Mouse (Mus musculus) liver (tissue): Measurements from ENCODE around the gene Serpina3k.
"Not testable (repeated sequence)": the region's sequence is repeated elsewhere in the genome, so short reads cannot be mapped to it uniquely, and the experiment has no call there.

Experiments
- DNase-seq: peaks from one replicate; pipeline ENCODE4 v3.0.0-alpha.2; 2020; ENCODE audit warnings: mixed read lengths

Serpina3k gene

DNA sequence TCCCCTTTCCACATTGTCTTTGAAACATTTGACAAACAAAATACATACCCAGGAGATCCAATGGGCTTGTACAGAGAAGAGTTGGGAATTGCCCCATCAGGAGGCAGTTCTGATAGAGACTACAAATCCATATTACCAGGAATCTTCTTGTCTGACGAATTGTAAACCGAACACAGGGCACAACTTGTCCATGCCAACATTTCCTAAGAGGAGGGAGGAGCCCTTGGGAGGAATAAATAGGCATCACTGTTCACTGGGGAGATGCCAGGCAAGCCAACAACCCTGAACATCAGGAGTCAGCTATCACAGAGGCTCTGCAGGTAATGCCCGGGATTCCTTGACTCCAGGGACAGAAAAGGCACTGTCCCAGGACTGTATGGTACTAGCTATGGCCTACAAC lies at the start of gene Serpina3k, which contains the start of gene Serpina3m:
TSS of gene Serpina3k (plus strand) at position 261 of the 400 bp plus-strand sequence.
TSS of gene Serpina3m (plus strand) at position 261 of the 400 bp plus-strand sequence.
- not testable (repeated sequence) for DNase-seq

DNA sequence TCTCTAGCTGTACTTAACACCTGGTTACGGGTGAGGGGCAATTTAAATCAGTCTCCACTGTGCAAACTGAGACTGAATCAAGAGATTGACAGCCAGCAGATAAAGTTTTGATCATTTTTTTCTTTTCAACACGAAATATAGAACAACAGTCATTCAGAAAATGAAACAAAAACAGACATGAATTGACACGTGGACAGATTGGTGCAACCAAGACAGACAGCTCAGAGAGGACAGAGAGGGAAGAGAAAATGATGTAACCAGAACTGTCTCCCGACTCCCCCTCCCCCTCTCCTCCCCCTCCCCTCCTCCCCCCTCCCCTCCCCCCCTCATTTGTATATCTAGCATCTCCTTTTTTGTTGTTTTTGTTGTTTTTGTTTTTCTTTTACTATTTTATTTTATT lies 48.4 kb upstream of the Serpina3k start:
- DNase-seq, result no peak

DNA sequence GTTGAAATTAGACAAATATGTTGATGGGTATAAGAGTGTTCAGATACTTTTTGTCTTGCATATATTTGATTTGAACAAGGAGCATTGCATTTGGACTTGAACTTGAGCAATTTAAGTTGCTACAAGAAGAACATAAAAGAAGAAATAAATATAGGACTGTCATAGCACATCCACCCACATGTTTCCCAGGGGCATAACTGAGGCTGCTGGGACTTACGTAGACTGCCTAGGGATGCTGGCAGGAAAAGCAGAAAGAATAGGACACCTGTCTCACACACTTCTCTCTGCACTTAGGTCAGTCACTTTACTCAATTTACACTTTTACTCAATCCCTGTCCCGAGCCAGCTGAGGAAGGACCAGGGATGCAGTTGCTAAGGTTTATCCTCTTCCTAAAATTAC lies 44.3 kb upstream of the Serpina3k start:
- DNase-seq, result no peak

DNA sequence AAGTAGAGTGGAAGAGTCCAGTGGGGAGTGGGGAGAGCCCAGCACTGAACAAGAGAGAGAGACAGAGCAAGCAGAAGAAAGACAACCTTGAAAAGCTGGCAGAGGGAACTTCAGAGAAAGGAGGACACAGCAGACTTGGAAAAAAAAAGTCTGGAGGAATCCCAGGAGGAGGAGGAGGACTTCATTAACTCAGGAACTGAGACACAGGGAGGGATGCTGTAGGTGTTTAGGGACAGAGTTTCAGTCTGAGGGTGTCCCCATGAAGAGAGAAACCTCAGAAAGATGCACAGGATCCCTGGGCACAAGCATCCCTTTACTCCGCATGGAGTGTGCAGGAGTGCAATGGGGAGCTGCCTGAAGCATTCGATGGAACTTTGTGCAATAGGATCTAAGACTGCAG lies 40.2 kb upstream of the Serpina3k start:
- no peak for DNase-seq

DNA sequence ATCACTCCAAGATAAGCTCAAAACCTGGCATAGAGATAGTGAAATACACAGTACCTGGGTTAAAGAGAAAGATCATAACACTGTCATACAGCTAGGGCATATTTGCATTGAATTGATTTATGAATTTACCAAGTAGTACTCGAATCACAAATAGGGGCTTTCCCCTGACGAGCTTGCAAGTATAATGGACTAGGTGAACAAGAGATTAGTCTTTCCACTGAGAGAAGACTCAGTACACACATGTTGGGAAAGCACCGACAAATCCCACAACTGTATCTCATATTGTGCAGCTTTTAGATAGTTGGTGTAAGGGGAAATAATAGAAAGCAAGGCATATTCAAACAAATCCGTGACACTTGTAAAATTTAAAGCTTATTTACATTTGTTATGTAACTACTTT lies 32.3 kb upstream of the Serpina3k start:
- no peak for DNase-seq

DNA sequence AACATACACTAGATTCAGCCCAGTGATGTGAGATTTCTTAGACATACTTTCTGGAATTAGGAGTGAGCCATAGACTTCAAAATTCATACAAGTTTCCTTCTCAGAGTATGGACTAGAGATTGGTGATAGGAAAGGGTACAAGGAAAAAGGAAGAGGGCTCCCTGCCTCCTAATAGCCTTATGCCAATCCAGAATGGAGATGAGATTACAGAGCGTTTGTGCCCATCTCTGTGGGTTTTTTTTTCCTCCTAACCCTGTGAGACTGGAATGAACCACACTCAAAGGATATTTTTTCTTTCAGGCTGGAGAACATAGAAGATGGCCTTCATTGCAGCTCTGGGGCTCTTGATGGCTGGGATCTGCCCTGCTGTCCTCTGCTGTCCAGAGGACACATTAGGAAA lies 24.0 kb upstream of the Serpina3k start, which contains the start of gene Serpina3j:
TSS of gene Serpina3j (plus strand) at position 301 of the 400 bp plus-strand sequence.
- DNase-seq, result no peak

DNA sequence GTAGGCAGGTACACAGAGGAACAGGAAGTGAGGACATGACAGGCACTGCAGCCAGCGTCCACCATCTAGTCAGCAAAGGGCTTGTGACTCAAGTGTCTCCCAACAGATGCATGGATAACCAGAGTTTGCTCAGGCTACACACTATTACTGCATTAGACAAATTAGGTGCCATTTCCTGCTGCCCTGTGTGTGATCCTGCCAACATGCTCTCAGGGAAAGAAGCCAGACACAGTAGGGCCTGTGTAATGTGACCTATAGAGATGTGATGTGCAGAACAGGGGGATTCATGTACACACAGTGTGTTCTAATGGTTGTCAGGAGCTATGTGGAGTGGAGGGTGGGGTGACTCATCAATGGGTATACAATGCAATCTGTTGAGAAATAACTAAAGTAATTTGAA lies 15.8 kb upstream of the Serpina3k start:
- DNase-seq, result no peak

DNA sequence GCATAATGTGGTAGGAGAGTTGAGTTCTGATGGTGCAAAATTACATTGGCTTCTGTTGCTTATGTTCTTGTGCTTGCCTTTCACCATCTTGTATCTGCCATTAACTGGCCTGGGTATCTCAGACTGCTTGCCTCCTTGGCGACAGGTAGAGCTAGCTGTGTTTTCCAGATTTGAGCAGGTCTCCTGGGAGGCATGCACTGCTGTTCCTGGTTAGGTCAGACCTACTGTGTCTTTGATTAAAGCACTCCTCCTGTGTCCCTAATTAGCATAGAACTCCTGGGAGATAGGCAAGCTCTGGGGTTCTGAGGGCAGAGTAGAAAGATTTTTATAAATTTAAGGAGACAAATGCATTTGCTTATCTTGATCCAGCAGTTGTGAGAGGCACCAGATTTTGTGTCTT lies 6.6 kb upstream of the Serpina3k start:
- no peak for DNase-seq

DNA sequence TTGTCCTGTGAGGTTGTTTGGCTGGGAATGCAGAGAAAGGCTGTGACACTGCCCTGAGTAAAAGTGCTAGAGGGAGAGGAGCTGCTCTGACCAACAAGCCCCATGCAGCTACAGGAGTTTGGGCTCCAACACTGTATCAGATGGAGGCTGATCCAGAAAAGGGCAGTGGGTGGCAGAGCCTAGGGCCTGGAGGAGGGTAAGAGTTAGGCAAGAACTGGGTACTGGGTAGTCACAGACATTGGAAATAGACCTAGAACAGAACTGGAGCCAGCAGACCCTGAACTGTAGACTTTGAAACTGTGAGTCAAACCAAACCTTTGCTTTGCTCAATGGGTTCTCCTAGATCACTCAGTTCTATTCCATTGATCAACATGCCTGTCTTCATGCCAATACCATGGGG lies 1.4 kb upstream of the Serpina3k start:
- DNase-seq, result not testable (repeated sequence)

DNA sequence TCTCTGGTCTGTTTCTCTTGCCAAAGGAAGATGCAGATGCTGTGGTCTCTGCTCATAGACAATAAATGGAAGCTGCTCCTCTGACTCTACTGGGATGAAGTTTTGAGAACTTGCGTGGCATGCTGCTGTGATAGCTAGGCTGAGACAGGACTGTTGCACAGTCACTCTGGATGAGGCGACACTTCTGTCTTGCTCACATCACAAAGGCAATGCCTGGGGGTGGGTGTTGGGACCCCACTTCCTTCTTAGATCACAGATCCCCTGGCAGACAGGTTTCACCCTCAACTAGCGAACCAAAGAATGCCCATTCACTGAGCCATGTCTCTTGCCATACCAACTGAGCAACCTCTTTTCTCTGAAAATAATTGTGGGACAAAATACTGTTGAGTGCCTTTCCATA lies 419 bp downstream of the Serpina3k start:
- DNase-seq, result no peak

DNA sequence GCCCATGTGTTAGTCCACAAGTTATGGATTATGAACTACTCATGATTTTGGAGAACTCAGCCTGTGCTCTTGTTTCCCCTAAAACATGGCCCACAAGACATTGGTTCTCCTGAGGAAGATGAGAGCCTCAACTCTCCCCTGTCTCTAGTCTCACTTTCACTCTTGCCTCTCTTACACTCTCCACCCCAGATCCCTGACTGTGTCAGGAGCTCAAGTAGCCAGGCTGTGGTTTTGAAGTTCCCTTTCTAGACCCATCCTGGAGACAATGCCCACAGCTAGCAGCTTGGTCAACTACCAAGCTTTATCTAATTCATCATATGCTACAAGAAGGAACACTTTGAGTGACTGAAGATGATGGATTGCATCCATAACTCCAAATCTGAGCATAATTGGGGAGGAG lies 4.2 kb downstream of the Serpina3k start:
- DNase-seq, result not testable (repeated sequence)

DNA sequence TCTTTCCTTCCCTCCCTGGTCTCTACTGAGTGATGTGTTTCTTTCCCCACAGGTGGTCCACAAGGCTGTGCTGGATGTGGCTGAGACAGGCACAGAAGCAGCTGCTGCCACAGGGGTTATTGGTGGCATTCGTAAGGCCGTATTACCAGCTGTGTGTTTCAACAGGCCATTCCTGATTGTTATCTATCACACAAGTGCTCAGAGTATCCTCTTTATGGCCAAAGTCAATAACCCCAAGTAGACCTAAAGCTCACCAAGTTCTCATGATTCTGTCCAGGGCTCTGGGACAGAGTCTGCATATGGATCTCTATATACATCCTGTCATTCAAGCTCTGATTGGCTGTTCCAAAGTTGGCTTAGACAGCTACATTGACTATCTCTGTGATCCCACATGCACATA lies 6.9 kb downstream of the Serpina3k start:
- DNase-seq, result no peak

DNA sequence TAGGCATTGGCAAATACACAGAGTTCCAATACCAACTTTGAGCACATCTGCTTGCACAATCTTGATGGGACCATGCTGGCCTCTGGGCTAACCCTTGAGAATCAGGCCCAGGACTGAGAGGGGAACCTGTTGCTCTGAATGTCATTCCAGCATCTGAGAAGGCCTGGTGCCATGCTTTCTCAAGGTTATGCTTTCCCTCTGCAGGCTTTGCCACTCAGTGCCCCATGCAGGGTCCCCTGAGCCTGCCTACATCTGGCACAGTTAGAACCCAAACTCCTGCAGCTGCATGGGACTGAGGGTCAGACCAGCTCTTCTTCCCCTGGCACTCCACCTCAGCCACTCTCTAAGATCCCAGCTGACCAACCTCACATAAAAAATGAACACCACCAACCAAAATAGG lies 7.4 kb downstream of the Serpina3k start:
- DNase-seq, result no peak

DNA sequence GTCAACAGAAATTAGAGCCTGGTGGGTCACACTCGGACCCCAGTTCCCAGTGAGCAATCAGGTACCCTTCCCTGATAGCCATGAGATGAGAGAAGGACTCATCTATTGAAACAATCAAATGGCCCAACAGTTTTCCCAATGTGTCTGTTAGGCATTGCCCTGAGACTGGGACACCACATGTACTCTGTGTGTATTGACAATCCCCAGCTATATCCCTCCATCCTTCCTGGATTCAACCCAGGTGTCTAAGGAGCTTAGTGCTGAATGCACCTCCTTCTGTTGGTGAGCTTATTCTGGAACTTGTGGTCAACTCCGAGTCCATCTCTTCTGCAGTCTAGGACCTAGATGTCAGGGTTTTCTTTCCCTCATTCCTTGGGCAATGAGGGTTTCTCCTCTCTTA lies 8.8 kb downstream of the Serpina3k start:
- no peak for DNase-seq

DNA sequence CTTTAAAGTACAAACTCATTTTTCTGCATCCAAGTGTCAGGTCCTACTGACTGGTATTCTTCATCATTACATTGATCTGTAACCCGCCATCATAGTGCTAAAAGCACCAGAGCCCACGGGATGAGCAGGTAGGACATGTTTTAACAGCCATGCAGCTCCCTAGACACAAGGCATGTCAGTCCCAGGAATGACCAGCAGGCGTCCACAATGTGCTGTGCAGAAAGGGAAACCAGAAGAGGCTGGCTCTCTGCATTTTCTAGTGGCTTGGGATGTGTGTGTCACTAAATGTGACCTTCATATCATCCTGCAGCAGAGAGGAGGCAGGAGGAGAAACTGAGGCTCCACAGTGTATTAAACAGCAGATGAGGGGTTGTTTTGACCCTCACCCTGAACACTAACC lies 13.5 kb downstream of the Serpina3k start:
- DNase-seq, result peak; percentile 28

DNA sequence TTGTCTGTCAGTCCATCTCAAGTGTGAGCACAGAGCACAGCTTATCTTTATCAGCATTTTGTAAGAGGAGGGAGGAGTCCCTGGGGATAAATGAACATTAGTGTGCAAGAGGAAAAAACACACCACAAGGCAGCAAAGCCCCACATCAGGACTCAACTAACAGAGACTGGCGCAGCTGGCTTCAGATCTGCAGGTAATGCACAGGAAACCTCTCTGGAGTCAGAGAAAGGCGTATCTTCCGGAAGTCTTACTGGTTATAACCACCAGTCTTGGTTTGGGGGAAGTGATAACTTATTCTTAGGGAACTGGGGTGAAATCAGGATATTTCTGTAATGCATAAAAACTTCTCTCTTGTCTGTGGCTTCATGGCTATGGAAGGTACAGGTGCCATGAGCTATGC lies 17.7 kb downstream of the Serpina3k start:
- DNase-seq, result no peak

DNA sequence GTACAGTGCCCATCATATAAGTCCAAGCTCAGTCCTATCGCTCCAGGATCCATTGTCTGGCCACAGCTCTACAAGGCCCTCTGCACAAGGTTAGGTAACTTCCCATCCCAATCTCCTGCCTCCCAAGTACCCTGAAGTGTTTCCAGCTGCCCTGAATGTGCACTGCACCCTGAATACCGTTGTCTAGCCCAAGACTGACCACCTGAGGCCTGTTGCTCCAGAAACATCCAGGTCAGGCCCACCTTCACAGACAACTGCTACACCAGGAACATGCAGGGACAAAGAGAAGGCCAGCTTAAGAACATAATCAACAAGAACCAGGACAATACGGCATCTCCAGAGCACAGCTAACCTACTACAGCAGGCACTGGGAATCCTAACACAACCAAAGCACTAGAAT lies 31.7 kb downstream of the Serpina3k start:
- DNase-seq, result no peak

DNA sequence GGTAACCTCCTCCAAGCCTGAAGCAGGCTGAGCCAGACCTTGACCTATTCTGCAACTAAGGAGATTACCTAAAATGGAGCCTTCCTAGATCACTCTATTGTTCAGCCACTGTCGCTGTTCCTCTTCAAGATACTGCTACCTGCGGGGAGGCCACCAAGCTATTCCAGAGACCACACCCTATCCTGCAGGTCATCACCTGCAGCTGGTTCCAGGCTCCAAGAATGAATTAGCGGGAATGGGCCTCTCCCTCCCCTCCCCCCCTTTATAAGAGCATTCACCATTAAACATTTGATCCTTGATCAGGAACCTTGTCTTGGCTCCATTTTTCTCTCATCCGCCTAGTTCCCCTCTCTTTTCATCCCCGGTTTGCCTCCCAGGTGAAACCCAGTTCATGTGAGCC lies 38.9 kb downstream of the Serpina3k start:
- DNase-seq, result not testable (repeated sequence)

DNA sequence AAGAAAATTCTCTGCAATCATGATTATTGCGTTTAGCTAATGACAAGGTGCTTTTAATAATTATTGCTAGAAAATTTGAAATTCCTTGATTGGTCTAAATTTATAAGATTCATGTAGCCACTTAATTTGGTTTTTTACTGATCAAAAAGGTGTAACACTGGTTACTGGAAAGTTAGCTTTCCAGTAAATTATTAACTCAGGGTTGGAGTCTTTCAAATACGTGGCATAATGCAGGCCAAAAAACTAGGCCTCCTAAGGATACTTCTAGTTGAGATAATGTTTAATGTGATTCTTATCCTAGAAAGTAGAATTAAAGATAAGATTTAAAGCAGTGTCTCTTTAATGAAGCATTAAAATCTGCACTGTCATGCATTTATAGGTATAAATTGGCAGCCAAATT lies 40.1 kb downstream of the Serpina3k start:
- DNase-seq, result not testable (repeated sequence)

DNA sequence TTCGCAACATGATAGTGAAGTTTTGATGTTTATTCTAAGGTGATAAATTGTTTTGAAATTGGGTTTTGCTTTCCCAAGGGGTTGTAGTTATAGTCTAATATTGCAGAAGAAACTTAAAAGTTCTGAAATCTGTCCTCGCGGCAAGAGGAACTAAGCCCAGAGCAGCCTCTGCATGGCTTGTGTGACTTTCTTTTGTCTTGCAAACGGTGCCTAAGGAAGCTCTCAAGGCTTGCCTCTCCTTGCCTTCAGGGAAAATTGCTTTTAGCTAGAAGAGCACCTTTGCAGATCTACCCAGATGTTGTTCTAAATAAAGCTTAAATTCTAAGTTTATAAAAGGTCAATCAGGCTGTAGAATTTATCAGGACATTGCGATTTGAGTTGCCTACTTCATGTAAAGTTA lies 40.5 kb downstream of the Serpina3k start:
- DNase-seq, result not testable (repeated sequence)

DNA sequence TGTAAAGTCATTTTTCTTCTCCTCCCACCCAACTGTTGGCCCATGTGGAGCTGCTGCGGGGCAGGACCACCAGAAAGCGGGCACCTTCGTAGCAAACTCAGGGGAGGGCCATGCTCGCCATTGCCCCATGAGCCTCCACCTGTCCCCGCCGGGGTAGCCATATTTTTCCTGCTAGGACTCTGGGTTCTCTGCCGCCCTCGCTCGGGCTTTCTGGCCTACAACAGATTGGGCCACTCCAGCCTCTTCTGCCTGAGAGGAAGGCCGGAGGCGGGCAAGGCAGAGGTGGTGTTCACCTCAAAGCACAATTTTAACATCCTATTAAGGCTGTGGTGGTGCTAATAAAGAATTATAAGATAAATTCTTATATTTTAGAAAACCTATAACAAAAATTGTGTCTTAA lies 41.6 kb downstream of the Serpina3k start:
- no peak for DNase-seq

DNA sequence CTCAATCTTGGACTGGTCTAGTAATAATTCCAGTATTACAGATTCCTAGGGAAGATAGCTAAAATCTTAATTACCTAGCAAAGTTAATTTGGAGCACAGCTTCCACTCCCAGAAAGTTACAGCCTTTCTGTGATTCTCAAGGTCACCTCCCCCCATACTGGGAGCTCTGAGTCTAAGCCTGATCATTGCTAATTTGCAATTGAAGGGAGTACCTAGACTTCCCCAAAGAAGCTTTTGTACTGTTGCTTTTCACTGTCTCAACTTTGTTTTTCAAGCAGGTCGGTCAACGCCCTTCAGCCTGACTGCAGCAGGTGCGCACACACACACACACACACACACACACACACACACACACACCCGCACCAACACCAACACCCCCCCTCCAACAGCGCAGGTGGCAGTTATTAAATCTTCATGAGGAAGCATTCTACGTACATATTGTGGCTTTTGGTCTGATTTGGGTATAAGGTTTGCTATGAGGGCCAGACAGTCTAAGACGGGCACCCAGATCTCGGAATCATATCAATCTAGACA lies 42.9 kb downstream of the Serpina3k start:
- DNase-seq, result not testable (repeated sequence)

DNA sequence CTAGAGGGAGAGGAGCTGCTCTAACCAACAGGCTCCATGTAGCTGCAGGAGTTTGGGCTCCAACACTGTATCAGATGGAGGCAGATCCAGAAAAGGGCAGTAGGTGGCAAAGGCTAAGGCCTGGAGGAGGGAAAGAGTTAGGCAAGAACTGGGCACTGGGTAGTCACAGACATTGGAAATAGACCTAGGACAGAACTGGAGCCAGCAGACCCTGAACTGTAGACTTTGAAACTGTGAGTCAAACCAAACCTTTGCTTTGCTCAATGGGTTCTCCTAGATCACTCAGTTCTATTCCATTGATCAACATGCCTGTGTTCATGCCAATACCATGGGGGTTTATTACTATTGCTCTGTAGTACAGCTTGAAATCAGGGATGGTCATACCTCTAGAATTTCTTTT lies 47.7 kb downstream of the Serpina3k start:
- not testable (repeated sequence) for DNase-seq

DNA sequence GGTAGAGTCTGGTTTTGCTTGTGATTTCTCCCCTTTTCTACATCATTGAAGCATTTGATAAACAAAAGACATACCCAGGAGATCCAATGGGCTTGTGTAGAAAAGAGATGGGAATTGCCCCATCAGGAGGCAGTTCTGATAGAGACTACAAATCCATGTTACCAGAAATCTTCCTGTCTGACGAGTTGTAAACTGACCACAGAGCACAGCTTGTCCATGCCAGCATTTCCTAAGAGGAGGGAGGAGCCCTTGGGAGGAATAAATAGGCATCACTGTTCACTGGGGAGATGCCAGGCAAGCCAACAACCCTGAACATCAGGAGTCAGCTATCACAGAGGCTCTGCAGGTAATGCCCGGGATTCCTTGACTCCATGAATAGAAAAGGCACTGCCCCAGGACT lies 48.6 kb downstream of the Serpina3k start:
- DNase-seq, result not testable (repeated sequence)

DNA sequence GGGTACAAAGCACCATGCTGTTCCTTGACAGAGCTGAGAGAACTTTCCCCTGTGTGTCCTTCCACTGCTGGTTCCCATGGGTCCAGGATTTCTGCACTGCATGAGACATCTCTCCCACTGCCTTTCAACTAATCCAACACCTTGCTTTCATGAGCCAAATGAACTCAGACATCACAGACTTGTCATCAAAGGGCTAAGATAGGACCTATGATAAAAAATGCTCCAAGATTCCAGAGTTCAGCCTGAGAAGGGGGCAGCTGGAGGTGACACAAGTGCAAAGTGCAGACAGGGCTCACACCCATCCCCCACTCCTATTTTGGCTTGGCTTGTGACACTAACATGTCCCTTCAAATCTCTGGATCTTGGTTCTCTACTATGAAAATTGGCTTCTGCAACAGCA lies 50.2 kb downstream of the Serpina3k start:
- no peak for DNase-seq
